Mouse (Mus musculus): ENCODE data around the gene Cyp4f13. TPM values are rescaled to one million over a fixed set of nuclear protein-coding genes. Genes with fewer than 3 reads are reported as not detected.

Cyp4f13 gene
- 9.4 and 10.1 TPM in 2 replicates for polyA plus RNA-seq (2014; fragmentation: Nextera tagmentation; extraction: Ambion mirVana)

DNA sequence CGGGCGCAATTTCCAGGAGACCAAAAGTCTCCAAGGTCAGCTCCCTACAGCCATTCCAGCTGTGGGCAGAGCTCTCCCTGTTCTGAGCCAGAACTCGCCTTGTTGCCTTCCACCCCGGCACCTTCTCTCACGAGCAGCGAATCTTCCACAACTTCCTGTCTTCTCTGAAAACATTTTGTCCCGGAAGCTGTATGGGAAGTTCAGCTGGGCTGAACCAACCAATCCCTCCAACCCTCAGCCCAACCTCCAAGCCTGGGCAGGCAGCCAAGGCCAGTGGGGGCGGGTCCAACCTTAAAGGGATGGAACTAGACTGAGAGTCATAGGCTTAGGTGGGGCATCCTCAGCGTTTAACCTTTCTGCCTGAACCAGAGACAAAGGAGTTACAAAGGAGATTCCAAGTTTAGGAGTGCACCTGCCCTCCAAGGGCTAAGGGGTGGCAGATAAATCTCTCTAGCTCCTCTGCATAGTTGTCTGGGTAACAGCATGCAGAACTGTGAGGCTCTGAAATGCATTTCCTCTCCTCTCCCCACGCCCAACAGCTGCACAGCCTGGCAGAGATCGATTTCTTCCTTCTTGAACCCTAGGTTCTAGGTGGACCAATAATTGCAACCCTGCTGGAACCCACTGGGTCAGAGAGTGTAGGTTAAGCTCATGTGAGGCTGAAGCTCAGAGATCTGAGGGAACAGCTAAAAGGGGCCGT lies at the start of gene Cyp4f13:
TSS of gene Cyp4f13 (minus strand) at position 188 of the 700 bp plus-strand sequence.
- H3K36me3 ChIP-seq (replicated peaks; ENCODE audit: control insufficient read depth, insufficient read depth), result no peaks in the 10 kb centered on the region
- H3K27ac ChIP-seq, result 0 out of 2 replicates have a peak within 1 kb of the TSS, but pooled peaks have one; percentile 32
- peak within 1 kb of the TSS; percentile 51 for H3K9ac ChIP-seq
- peak; percentile 87 for DNase-seq (ENCODE audit: low spot score)
- H3K4me2 ChIP-seq (replicated peaks), result peak within 1 kb of the TSS; percentile 67
- H3K9me3 ChIP-seq (ENCODE audit: control insufficient read depth, low read length), result no peaks in the 10 kb centered on the region
- peak; percentile 94 for ATAC-seq (ENCODE audit: low FRiP score)
- H3K4me3 ChIP-seq (replicated peaks; ENCODE audit: low read length), result peak within 1 kb of the TSS; percentile 43
- no peaks in the 10 kb centered on the region for H3K27me3 ChIP-seq (ENCODE audit: control insufficient read depth, insufficient read depth, low read length)
- H3K4me1 ChIP-seq (replicated peaks; ENCODE audit: control insufficient read depth, insufficient read depth, low read length), result peaks cover 5% of the 10 kb centered on the region; the same call in 1 of the 2 replicates
- 43% methylated on average over 12 of the region's 12 CpGs for WGBS

DNA sequence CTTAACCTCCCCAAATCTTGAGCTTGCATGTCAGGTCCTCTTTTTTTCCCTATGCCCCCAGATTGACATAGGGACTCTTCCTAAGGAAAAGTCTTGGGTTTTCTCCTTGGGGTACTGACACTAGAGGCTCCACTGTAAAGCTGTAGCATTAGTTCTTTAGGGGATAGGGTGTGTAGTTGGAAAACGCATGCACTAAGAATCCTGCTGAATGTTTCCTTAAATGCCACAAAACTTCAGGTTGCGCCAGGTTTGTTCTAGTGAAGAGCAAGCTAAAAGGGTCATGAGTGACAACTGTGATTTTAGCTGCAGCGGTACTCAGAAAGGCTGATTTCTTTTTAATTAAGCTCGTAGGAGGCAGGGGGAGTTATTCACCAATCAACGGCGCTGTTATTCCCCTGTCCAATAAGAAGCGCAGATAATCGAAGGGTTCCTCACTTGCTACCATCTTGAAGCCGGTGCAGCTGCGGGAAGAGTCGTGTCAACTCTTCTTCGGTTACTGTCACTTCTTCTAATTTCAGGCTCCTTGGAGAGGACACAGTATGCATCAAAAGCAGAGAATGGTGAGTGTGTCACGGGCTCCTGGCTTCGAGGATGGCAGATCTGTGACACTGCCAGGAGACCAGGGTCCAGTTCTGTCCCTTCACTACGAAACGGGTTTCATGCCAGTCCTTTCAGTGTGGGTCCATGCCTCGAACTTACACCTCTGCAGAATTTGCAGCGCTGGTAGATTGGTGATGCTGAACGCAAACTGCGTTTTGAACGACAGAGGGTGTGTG lies 45.7 kb upstream of the Cyp4f13 start, which contains the start of gene Zfp952:
TSS of gene Zfp952 (plus strand) at position 431 of the 776 bp plus-strand sequence.
- DNase-seq (ENCODE audit: low spot score), result peak; percentile 92
- 0 out of 2 replicates have a peak, but pooled peaks cover 4% of the 10 kb centered on the region for H3K9me3 ChIP-seq (ENCODE audit: control insufficient read depth, low read length)
- peak within 1 kb of the TSS; percentile 65 for H3K9ac ChIP-seq
- H3K4me3 ChIP-seq (replicated peaks; ENCODE audit: low read length), result peak within 1 kb of the TSS; percentile 65
- 2% methylated on average over 21 of the region's 21 CpGs for WGBS
- no peaks in the 10 kb centered on the region for H3K27me3 ChIP-seq (ENCODE audit: control insufficient read depth, insufficient read depth, low read length)
- H3K36me3 ChIP-seq (replicated peaks; ENCODE audit: control insufficient read depth, insufficient read depth), result peaks cover 30% of the 10 kb centered on the region
- H3K27ac ChIP-seq, result peak within 1 kb of the TSS; percentile 68
- peak; percentile 98 for ATAC-seq (ENCODE audit: low FRiP score)
- H3K4me2 ChIP-seq (replicated peaks), result peak within 1 kb of the TSS; percentile 76
- peaks cover 9% of the 10 kb centered on the region for H3K4me1 ChIP-seq (replicated peaks; ENCODE audit: control insufficient read depth, insufficient read depth, low read length)

DNA sequence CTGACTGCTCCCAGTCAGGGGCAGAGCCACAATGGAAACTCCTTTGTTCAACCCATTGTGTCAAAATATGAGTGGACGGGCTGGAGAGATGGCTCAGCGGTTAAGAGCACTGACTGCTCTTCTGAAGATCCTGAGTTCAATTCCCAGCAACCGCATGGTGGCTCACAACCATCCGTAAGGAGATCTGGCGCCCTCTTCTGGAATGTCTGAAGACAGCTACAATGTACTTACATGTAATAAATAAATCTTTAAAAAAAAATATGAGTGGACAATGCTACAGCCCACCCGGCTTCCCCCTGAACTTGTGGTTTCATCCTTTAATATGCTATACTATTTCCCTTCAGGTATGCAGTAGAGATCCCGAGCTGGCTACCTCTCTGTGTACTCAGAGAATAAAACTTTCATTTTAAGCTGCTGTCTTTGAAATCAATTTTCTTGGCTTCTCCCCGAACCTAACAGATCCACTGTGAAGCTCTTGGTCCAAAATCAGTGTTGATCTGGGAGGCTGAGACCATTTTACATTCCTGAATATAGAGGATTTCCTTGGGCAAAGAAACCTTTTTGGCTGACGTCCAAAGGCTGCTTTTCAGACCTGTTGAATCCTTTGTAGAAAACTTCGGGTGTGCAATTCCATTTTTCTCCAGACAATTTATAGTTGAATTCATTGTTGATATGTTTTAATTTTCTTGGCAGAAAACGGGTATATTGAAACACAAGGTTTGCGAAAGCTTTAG lies 44.9 kb upstream of the Cyp4f13 start:
- H3K27me3 ChIP-seq (ENCODE audit: control insufficient read depth, insufficient read depth, low read length), result no peaks in the 10 kb centered on the region
- H3K4me2 ChIP-seq (replicated peaks), result peak overlapping the region; percentile 76
- 73% methylated on average over 12 of the region's 12 CpGs for WGBS
- H3K9me3 ChIP-seq (ENCODE audit: control insufficient read depth, low read length), result 0 out of 2 replicates have a peak, but pooled peaks cover 4% of the 10 kb centered on the region
- peaks cover 29% of the 10 kb centered on the region for H3K36me3 ChIP-seq (replicated peaks; ENCODE audit: control insufficient read depth, insufficient read depth)
- peak overlapping the region; percentile 65 for H3K9ac ChIP-seq
- peak overlapping the region; percentile 65 for H3K4me3 ChIP-seq (replicated peaks; ENCODE audit: low read length)
- H3K4me1 ChIP-seq (replicated peaks; ENCODE audit: control insufficient read depth, insufficient read depth, low read length), result peaks cover 9% of the 10 kb centered on the region
- DNase-seq (ENCODE audit: low spot score), result peak; percentile 46
- H3K27ac ChIP-seq, result 0 out of 2 replicates have a peak overlapping the region, but pooled peaks have one; percentile 68
- ATAC-seq (ENCODE audit: low FRiP score), result no peak

DNA sequence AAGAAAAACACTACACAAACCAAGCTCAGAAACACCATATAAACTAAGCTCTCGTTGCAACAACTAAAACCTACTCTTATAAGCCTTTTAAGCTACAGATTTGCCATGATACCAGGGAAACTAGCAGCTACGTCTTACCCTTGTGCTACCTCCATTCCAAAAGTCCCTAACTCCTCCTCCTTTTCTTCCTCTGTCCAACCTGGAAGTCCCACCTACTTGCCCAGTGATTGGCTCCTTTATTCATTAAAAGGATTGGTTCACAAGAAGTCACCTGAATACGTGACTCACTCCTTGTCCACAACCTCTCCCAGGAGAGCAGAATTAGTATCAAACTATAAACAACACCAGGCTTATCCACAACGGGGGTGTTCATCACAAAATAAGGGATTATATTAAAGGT lies 39.1 kb upstream of the Cyp4f13 start:
- H3K4me2 ChIP-seq (replicated peaks), result no peak overlapping the region
- no peak for ATAC-seq (ENCODE audit: low FRiP score)
- 78% methylated on average over 4 of the region's 4 CpGs for WGBS
- no peaks in the 10 kb centered on the region for H3K4me1 ChIP-seq (replicated peaks; ENCODE audit: control insufficient read depth, insufficient read depth, low read length)
- no peaks in the 10 kb centered on the region for H3K36me3 ChIP-seq (replicated peaks; ENCODE audit: control insufficient read depth, insufficient read depth)
- H3K9me3 ChIP-seq (ENCODE audit: control insufficient read depth, low read length), result no peaks in the 10 kb centered on the region
- no peaks in the 10 kb centered on the region for H3K27me3 ChIP-seq (ENCODE audit: control insufficient read depth, insufficient read depth, low read length)
- no peak overlapping the region for H3K27ac ChIP-seq
- DNase-seq (ENCODE audit: low spot score), result no peak
- no peak overlapping the region for H3K4me3 ChIP-seq (replicated peaks; ENCODE audit: low read length)
- H3K9ac ChIP-seq, result no peak overlapping the region

DNA sequence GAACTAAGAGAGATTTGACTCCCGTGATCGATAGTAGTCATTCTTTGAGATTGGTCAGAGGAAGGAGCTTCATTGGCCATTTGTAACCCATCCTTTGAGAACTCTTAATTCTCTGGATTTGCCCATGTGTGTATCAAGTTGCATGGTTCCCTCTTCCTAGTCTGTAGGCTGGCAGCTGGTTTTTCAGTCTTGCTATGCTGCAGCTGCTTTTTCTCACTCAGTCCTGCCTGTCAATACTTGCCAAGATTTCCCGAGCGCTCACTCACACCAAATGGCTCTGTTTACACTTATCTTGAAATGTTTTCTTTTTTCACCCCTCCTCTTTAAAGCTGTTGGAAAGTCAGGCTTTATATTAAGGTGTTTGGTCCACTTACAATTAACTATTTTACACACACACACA lies 34.2 kb upstream of the Cyp4f13 start:
- ATAC-seq (ENCODE audit: low FRiP score), result no peak
- H3K27ac ChIP-seq, result no peak overlapping the region
- no peak overlapping the region for H3K9ac ChIP-seq
- WGBS, result 94% methylated on average over 4 of the region's 4 CpGs
- H3K36me3 ChIP-seq (replicated peaks; ENCODE audit: control insufficient read depth, insufficient read depth), result peaks cover 36% of the 10 kb centered on the region
- no peak for DNase-seq (ENCODE audit: low spot score)
- no peak overlapping the region for H3K4me3 ChIP-seq (replicated peaks; ENCODE audit: low read length)
- H3K4me1 ChIP-seq (replicated peaks; ENCODE audit: control insufficient read depth, insufficient read depth, low read length), result no peaks in the 10 kb centered on the region
- H3K27me3 ChIP-seq (ENCODE audit: control insufficient read depth, insufficient read depth, low read length), result no peaks in the 10 kb centered on the region
- no peak overlapping the region for H3K4me2 ChIP-seq (replicated peaks)
- no peaks in the 10 kb centered on the region for H3K9me3 ChIP-seq (ENCODE audit: control insufficient read depth, low read length)

DNA sequence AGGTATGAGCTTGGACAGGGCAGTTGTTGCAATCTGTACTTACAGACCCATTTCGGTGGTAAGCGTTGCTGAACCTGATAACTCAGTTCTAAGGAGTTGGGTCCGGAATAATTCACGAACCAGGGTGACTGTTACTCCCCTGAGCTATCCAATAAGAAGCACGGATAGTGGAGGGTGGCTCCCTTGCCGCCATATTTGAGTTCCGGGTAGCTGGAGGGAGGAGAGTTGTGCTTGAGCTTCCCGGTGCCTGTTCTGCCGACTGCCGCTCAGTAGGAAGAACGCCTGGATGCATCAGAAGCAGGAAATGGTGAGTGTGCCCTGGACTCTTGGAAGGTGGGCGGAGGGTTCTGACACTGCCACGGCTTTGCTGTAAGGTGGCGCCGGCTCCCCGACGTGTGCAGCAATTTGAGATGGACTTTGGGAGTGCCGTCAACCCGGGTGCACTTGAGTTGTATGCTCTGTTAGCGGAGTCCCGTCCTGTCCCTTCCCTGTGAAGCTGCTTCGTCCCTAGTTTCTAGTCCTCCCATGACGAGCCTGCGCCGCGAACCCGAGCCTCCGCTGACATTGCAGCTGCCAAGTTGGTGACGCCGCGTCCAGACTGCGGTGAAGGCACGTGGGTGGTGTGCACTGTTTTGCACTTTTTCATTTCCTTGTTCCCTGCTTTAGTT lies 18.6 kb upstream of the Cyp4f13 start, which contains the start of gene Zfp472:
TSS of gene Zfp472 (plus strand) at position 192 of the 668 bp plus-strand sequence.
- H3K9me3 ChIP-seq (ENCODE audit: control insufficient read depth, low read length), result no peaks in the 10 kb centered on the region
- peak within 1 kb of the TSS; percentile 76 for H3K4me2 ChIP-seq (replicated peaks)
- WGBS, result under 1% methylated on average over 33 of the region's 33 CpGs
- DNase-seq (ENCODE audit: low spot score) (peak; percentile 95), ATAC-seq (ENCODE audit: low FRiP score) (peak; percentile 99)
- H3K4me1 ChIP-seq (replicated peaks; ENCODE audit: control insufficient read depth, insufficient read depth, low read length), result peaks cover 14% of the 10 kb centered on the region
- H3K36me3 ChIP-seq (replicated peaks; ENCODE audit: control insufficient read depth, insufficient read depth), result no peaks in the 10 kb centered on the region
- peak within 1 kb of the TSS; percentile 80 for H3K27ac ChIP-seq
- peak within 1 kb of the TSS; percentile 70 for H3K9ac ChIP-seq
- no peaks in the 10 kb centered on the region for H3K27me3 ChIP-seq (ENCODE audit: control insufficient read depth, insufficient read depth, low read length)
- peak within 1 kb of the TSS; percentile 85 for H3K4me3 ChIP-seq (replicated peaks; ENCODE audit: low read length)

DNA sequence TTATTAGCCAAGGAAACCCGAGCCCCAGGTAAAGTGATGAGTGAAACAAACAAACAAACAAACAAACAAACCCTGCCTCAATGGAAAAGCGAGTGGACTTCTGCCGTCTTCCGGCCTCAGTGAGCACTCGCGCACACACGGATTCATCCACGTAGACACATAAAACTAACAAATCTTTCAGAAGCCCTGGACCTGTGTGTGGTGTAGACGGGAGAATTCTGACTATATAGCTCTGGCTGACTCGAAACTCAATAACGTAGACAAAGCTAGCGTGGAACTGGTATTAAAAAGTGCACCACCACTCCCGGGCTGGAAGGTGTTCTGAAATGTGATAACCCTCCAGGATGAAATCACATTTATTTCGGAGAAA lies 18.0 kb upstream of the Cyp4f13 start:
- Histone ChIP-seq H3K27ac (0 out of 2 replicates have a peak overlapping the region, but pooled peaks have one; percentile 14), H3K4me1 (replicated peaks; ENCODE audit: control insufficient read depth, insufficient read depth, low read length) (peaks cover 14% of the 10 kb centered on the region), H3K4me2 (replicated peaks) (peak overlapping the region; percentile 76), H3K4me3 (replicated peaks; ENCODE audit: low read length) (peak overlapping the region; percentile 85), H3K27me3 (ENCODE audit: control insufficient read depth, insufficient read depth, low read length) (no peaks in the 10 kb centered on the region), H3K9me3 (ENCODE audit: control insufficient read depth, low read length) (no peaks in the 10 kb centered on the region), H3K36me3 (replicated peaks; ENCODE audit: control insufficient read depth, insufficient read depth) (no peaks in the 10 kb centered on the region), H3K9ac (peak overlapping the region; percentile 70)
- ATAC-seq (ENCODE audit: low FRiP score), result peak; percentile 67
- 1% methylated on average over 14 of the region's 14 CpGs for whole genome bisulfite sequencing
- no peak for DNase-seq (ENCODE audit: low spot score)

DNA sequence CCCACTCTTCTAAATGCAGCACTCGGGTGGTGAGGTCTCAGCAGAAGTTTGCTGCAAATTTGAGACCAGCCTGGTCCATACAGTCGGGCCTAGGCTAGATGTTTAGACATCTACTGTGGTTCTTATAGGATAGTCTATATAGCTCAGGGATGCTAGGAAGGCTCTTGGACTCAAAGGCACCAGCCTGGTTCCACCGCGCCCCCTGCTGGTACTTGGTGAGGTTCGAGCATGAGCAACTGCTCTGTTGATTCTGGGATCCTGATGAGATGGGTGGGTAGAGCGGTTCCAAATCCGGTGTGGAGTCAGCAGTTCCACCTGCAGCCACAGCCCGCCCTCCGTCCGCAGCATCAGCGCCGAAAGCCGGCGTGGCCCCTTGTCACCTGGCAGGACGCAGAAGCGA lies 4.2 kb upstream of the Cyp4f13 start:
- 35% methylated on average over 16 of the region's 16 CpGs for WGBS

More for the DNA sequence above, 4.2 kb upstream of the Cyp4f13 start:
- DNase-seq (ENCODE audit: low spot score) (peak; percentile 67), ATAC-seq (ENCODE audit: low FRiP score) (no peak)
- Histone ChIP-seq H3K4me1 (replicated peaks; ENCODE audit: control insufficient read depth, insufficient read depth, low read length) (peaks cover 4% of the 10 kb centered on the region; the same call in 1 of the 2 replicates), H3K4me2 (replicated peaks) (no peak overlapping the region), H3K36me3 (replicated peaks; ENCODE audit: control insufficient read depth, insufficient read depth) (no peaks in the 10 kb centered on the region), H3K27ac (no peak overlapping the region), H3K9ac (no peak overlapping the region), H3K4me3 (replicated peaks; ENCODE audit: low read length) (no peak overlapping the region), H3K9me3 (ENCODE audit: control insufficient read depth, low read length) (no peaks in the 10 kb centered on the region), H3K27me3 (ENCODE audit: control insufficient read depth, insufficient read depth, low read length) (no peaks in the 10 kb centered on the region)

Data from hindbrain, embryonic 14.5 days (tissue).